Mouse (Mus musculus) monocyte, adult 2 months (primary cell): ENCODE measurements around the gene Cstf2t.
A peak's percentile ranks its signal among the peaks of the same experiment; 100 is the strongest.

ENCODE experiments used
- DNase-seq, 2 experiments: peaks; one replicate each; pipeline ENCODE4 v3.0.0; 2022; ENCODE audit warnings: low spot score in 2 of 2, low read depth in 1 of 2

The Cstf2t gene

GRCm38 (mm10) chr19:31082662-31083429, at the start of gene Cstf2t:
Gene Cstf2t, plus strand, starts transcription at chr19:31082837.
- DNase-seq = peak; percentile 98 to 99

- no peak for DNase-seq
These were observed 43.7 kb upstream of the Cstf2t start for GRCm38 (mm10) chr19:31038951-31039350.

- no peak for DNase-seq
These were observed 41.4 kb upstream of the Cstf2t start for GRCm38 (mm10) chr19:31040948-31041847.

GRCm38 (mm10) chr19:31046601-31047000, 36.0 kb upstream of the Cstf2t start:
- DNase-seq = no peak

- DNase-seq = no peak
These were observed 17.9 kb upstream of the Cstf2t start for GRCm38 (mm10) chr19:31064740-31065139.

- DNase-seq = no peak
These were observed 17.3 kb upstream of the Cstf2t start for GRCm38 (mm10) chr19:31065206-31065781.

- DNase-seq = no peak
These were observed 8.5 kb upstream of the Cstf2t start for GRCm38 (mm10) chr19:31073959-31074716.

GRCm38 (mm10) chr19:31074717-31075063, 7.9 kb upstream of the Cstf2t start:
- no peak for DNase-seq

GRCm38 (mm10) chr19:31076106-31076505, 6.5 kb upstream of the Cstf2t start:
- DNase-seq = no peak

GRCm38 (mm10) chr19:31078241-31078640, 4.4 kb upstream of the Cstf2t start:
- DNase-seq = no peak

- no peak for DNase-seq
These were observed 411 bp upstream of the Cstf2t start for GRCm38 (mm10) chr19:31082226-31082625.

- DNase-seq = no peak
These were observed 1.1 kb downstream of the Cstf2t start for GRCm38 (mm10) chr19:31083761-31084160.

GRCm38 (mm10) chr19:31097857-31098256, 15.2 kb downstream of the Cstf2t start:
- DNase-seq = no peak

GRCm38 (mm10) chr19:31099369-31099768, 16.7 kb downstream of the Cstf2t start:
- DNase-seq = no peak

GRCm38 (mm10) chr19:31104764-31105163, 22.1 kb downstream of the Cstf2t start:
- DNase-seq = no peak

- DNase-seq = no peak
These were observed 23.4 kb downstream of the Cstf2t start for GRCm38 (mm10) chr19:31106036-31106435.

- DNase-seq = no peak
These were observed 24.4 kb downstream of the Cstf2t start for GRCm38 (mm10) chr19:31106835-31107554.

- no peak for DNase-seq
These were observed 32.1 kb downstream of the Cstf2t start for GRCm38 (mm10) chr19:31114690-31115089.

- no peak for DNase-seq
These were observed 42.0 kb downstream of the Cstf2t start for GRCm38 (mm10) chr19:31124628-31125027.

- DNase-seq = no peak
These were observed 50.0 kb downstream of the Cstf2t start for GRCm38 (mm10) chr19:31132614-31133013.
